Mouse (Mus musculus) spleen, adult 2 months (tissue): Measurements from ENCODE around the gene Tnfrsf13b.

Source experiments
- CTCF ChIP-seq: fragments of 200-500 bp; IDR thresholded peaks from 2 replicates; pipeline ENCODE4 v1.5.1; 2011; ENCODE audit warnings: mild to moderate bottlenecking, inconsistent platforms; ENCODE audit not compliant: insufficient read depth, insufficient read length, insufficient replicate concordance; ENCODE audit errors: extremely low read depth
- POLR2A ChIP-seq: fragments of 200-500 bp; IDR thresholded peaks from 2 replicates; pipeline ENCODE4 v1.6.1; 2011; ENCODE audit warnings: low read depth, low read length, inconsistent platforms

- TF ChIP-seq CTCF = no peak
- TF ChIP-seq POLR2A = no peak
Observed at GRCm38 (mm10) chr11:61196616-61197353, 70.2 kb downstream of the Tnfrsf13b start.
